Mouse (Mus musculus) ovary, adult 18-20 months (tissue): Measurements from ENCODE around the gene Ube2c.

Source experiments
- DNase-seq: peaks from one replicate; pipeline ENCODE4 v3.0.0; 2022; ENCODE audit warnings: low spot score, mixed read lengths

Gene Ube2c

DNA sequence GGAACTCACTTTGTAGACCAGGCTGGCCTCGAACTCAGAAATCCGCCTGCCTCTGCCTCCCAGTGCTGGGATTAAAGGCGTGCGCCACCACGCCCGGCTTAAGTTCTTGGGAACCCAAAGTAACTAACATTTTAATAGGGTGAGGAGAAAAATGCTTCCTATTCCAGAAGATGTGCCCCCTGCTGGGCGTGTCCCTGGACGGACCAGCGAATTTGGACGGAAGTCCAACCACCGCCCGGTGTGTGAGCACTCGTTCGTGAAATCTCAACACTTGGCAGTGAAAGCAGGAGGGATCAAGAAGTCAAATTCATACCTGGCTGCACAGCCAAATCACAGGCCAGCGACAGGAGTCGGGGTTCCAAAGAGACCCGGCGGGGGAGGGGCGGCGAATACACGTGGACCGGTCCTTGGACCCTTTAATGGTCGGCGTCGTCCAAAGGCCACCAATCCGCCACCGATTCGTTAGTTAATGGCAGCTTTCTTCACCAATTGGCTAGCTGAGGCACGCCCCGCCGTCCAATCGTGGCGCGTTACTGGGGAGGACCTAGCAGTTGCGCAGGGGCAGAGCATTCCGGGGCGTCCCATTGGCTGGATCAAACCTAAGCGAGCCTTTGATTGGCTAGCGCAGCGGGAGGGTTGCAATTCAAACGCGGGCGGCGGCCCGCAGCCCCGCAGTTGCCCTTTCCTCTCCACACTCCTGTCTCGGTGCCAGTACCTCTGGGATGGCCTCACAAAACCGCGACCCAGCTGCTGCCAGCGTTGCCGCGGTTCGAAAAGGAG lies at the start of gene Ube2c:
Gene Ube2c, plus strand, starts transcription at position 641 of the 780 bp plus-strand sequence.
- peak; percentile 98 for DNase-seq

- no peak for DNase-seq
Measured at GRCm38 (mm10) chr2:164723276-164723675, 46.4 kb upstream of the Ube2c start.

- DNase-seq = peak; percentile 19
Measured at GRCm38 (mm10) chr2:164725895-164726619, 43.6 kb upstream of the Ube2c start.

DNA sequence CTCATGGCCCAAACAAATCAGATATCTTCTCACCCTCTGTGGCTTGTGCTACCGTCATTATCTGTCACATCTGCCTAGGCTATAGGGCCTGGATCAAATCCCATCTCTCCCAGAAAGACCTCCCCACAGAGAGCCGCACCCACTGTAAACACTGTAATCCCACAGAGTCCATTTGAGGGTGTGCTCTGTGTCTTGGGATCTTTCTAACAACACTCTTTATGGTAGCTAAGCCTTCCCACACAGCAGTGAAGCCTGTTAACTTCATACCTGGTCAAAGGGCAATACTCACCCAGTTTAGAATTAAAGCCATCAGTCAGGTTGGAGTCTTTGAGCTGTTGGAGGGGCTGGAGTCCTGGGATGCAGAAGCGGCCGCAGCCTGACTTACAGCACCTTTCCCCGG lies 38.0 kb upstream of the Ube2c start:
- DNase-seq = no peak

DNA sequence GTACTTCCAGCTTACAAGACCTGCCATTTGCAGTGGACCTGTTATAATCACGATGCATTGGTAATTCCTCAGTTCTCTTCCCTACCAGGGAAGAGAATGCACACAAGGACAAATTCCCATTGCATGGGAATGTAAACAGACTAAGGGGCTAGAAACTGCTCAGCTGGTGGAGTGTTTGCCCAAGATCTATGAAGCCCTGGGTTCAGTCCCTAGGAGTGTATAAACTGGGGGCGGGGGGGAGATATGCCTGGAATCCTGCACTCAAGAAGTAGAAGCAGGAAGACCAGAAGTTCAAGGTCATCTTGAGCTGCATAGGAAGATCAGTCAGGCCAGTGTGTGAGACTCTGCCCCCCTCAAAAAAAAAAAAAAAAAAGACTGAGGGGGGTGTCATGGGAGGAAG lies 36.4 kb upstream of the Ube2c start:
- no peak for DNase-seq

DNA sequence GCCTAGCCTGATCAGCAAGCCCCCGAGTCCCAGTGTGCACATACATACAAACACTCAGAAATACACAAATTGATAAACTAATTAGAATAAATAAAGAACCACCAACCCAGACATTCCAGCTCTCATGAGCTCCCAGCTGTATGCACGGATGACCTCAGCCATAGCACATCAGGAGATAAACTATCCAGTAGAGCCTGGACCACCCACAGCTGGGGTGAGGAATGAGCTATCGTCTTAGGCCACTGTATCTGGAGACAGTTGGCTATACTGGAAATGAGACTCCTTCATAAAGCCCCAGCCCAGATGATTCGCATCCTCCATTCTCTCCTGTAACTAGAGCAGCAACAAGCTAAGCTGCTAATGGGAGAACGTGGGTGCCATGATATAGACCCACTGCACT lies 34.9 kb upstream of the Ube2c start:
- DNase-seq = no peak

DNA sequence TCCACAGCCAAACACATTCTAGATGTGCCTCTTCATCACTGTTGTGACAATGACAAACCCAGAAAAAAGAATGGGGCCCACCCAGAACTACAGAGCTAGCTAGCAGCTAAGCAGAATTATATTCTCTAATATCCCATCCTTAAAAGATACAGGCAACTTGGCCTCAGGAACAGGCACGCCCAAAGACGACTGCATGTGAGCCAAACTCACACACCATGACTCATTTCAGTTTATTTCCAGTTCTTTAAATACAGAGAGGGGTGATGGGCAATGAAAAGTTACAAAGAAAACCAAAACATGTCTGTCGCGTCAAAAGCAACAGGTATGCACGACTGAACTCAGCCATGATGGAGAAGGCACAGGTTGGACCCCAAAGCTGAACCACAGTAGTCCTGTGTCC lies 34.3 kb upstream of the Ube2c start:
- no peak for DNase-seq

- no peak for DNase-seq
Measured at GRCm38 (mm10) chr2:164737377-164738090, 32.2 kb upstream of the Ube2c start.

- no peak for DNase-seq
Measured at GRCm38 (mm10) chr2:164739876-164740275, 29.8 kb upstream of the Ube2c start.

DNA sequence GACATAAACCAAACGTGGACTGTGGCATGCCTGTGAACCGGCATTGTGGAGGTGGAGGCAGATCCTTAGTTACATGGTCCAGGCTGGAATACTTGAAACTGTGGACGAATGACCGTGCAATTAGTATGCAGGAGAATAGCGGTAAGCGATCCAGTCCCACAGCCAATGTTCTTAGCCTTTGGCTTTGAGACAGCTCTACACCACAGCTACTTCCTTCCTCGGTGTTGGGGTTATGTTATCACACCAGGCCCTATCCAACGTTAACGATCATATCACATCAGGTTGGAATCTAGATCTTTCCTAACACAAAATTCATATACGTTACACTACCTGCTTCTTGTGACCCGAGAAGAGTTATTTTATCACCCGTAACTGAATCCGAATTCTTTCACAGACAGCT lies 24.7 kb upstream of the Ube2c start:
- no peak for DNase-seq

DNA sequence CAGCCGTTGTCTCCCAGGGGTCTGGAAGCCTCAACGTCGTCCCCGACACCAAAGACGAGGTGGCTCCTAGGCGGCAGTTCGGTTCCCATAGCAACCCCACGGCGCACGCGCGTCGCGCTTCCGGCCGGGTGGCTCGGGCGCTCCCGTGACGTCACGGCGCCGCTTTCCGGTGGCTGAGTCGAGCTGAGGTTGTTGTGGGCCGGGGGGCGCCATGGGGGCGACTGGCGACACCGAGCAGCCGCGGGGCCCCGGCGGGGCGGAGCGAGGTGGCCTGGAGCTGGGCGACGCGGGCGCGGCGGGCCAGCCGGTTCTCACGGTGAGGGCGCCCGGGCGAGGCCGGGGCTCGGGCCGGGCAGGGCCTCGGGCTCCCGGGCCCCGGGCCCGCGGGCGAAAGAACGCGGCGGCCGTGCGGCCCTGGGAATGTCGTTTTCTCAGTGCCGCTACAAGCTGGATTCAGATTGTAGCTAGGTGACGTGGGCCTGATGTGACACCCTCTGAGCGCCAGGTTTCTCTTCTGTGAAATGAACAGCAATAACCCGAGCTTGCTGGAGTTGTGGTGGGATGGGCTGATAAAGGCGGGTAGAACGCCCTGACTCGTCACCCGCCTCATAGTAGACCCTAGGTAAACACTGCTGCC lies 23.7 kb upstream of the Ube2c start, which contains the start of the genes Wfdc3 and Dnttip1:
Gene Wfdc3, minus strand, starts transcription at position 89 of the 637 bp plus-strand sequence.
Gene Dnttip1, plus strand, starts transcription at position 141 of the 637 bp plus-strand sequence.
- DNase-seq = peak; percentile 82

DNA sequence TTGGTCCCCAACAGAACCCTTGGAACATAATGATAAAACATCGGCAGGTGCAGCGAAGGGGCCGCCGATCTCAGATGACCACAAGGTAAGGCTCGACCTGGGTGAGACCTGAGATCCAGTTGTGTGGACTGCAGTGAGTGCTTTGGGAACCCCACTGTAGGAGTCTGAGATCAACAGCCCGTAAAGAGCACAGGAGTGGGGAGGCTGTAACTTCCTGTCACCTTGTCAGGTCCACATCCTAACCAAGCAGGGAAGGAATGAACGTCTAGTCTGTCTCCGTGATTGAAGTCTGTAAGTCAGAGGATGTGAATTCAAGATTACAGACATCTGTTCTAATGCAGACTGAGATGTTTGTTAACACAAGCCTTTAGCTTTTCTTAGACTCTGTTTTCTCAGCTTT lies 23.0 kb upstream of the Ube2c start:
- no peak for DNase-seq

GRCm38 (mm10) chr2:164748191-164748590 lies 21.5 kb upstream of the Ube2c start:
- no peak for DNase-seq

DNA sequence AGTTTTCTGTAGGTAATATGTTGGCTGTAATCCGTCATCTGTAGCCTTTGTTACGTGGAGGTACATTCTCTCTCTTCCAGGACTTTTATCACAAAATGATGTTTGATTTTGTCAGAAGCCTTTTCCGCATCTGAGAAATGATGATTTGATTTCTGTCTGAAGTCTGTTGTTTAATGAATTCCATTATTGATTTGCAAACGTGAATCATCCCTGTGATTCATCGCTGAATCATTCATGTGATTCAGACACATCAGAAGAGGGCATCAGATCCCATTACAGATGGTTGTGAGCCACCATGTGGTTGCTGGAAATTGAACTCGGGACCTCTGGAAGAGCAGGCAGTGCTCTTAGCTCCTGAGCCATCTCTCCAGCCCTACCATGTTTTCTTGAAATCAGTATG lies 20.7 kb upstream of the Ube2c start:
- DNase-seq = no peak

DNA sequence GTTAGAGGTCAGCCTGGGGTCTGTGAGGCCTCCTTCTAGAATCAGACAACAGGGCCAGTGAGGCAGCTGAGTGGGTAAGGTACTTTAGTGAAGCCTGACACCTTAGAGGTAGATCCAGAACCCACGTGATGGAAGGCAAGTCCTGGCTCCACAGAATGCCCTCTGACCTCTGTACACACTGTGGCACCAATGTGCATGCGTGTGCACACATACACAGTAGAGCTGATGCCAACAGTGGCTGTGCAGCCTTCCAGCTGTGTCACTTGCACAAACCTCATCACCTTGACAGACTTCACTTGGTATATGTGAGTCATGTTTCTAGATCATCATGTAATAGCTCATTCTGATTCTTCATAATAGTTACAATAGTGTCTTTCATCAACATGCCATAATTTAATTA lies 17.2 kb upstream of the Ube2c start:
- no peak for DNase-seq

DNA sequence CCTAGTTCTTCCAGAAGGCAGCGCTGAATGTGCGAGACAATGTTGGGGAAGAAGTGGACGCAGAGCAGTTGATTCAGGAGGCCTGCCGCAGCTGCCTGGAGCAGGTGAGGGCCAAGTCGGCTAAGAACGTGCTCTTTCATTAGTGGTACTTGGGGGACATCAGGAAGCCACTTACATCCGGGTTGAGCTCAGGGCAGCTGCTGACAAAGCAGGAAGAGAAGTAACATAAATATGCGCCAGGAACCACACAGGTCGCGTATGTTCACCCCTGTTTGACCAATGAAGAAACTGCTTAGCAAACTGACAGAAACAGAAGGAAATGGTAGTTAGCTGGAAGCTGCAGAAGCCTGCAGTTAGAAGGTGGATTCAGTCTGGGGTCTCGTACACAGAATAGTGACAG lies 15.6 kb upstream of the Ube2c start:
- DNase-seq = no peak

GRCm38 (mm10) chr2:164754800-164755199 lies 14.9 kb upstream of the Ube2c start:
- DNase-seq = no peak

GRCm38 (mm10) chr2:164757841-164758240 lies 11.9 kb upstream of the Ube2c start:
- DNase-seq = no peak

DNA sequence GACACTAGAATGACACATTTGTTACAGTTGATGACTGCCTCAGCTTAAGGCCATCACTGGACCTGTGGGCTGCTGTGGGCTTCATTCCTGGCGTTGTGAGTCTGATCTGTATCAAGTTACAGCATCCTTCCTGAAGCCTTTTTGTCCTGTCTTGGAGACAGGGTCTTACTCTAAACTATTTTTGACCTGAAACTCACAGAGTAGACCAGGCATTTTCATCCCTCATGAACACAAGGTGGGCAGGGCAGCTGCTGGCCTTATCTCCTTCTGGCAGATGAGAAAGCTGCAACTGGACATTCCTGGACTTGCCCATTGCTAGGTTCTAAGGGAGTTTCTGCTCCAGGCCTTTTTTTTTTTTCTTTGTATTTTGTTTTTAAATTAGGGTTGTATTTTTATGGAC lies 11.0 kb upstream of the Ube2c start:
- no peak for DNase-seq

DNA sequence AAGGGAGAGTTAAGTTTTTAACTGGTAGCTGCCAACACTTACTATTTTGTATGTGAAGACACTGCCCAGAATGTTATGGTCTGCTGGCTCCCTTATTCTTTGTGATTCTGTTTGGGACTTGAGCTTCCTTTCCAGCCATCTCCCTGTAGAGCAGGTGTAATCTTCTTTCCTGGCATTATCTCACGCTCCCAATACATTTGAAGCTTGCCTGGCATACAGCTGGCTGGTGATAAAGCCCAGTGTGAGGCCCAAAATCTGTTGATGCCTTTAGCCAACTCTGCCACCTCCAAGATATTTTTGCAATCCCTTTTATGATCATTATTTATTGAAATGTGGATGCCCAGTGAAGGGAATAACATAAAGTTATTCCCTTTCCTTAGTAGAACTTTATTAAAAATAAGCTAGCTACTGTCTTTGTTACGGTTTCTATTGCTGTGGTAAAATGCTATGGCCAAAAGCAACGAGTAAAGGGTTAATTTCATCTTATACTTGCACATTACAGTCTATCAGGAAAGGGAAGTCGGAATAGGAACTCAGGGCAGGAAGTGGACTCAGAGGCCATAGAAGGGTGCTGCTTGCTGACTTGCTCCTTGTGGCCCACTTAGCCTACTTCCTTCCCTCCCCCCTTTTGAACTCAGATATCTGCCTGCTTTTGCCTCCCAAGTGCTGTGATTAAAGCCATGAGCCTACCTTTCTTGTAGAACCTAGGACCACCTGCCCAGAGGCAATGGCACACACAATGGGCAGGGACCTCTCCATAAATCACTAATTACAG lies 9.5 kb upstream of the Ube2c start:
- DNase-seq = no peak

- DNase-seq = no peak
Measured at GRCm38 (mm10) chr2:164761502-164761901, 8.2 kb upstream of the Ube2c start.
